Mouse (Mus musculus): ENCODE results near the gene Csgalnact2. TPM values are rescaled to one million over a fixed set of nuclear protein-coding genes. Genes with fewer than 3 reads are reported as not detected.

Gene Csgalnact2
- polyA plus RNA-seq, 1 experiment from 2014 or later, result 10.2 TPM

DNA sequence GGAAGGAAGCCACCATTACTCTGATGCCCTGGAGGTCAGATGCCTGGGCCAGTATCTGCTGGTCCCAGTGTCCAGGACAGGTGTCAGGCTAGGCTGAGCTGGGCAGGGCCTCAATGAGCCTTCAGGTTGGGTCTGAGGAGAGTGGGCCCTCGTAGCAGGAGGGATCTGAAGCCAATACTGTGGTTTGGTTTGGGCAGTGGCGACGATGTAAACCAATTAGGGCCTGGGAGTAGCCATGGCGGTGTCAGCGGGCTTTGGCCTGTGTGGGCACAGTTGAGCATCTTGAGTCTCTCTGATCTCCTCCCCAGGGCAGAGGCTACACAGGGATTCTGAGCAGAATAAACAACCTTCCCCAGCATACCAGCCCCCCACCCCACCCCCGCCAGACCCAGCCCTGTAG lies 55.3 kb downstream of the Csgalnact2 start:
- Histone ChIP-seq H3K4me1 (ENCODE audit: control insufficient read depth, insufficient read depth, low read length) (no peaks in the 10 kb centered on the region), H3K4me3 (ENCODE audit: low read depth, low read length) (no peak overlapping the region), H3K4me2 (no peak overlapping the region), H3K36me3 (ENCODE audit: control insufficient read depth, insufficient read depth, low read length) (no peaks in the 10 kb centered on the region), H3K9ac (ENCODE audit: low read depth, low read length) (no peak overlapping the region), H3K27ac (ENCODE audit: low read depth, low read length) (no peak overlapping the region), H3K27me3 (ENCODE audit: control insufficient read depth, insufficient read depth, low read length) (no peaks in the 10 kb centered on the region; the same call in none of the 2 replicates), H3K9me3 (replicated peaks; ENCODE audit: control insufficient read depth, low read length) (no peaks in the 10 kb centered on the region)
- WGBS (ENCODE audit: insufficient replicate concordance), result 70% methylated on average over 6 of the region's 6 CpGs
- no peak for ATAC-seq (replicated peaks; ENCODE audit: insufficient number of reproducible peaks, low FRiP score, low TSS enrichment)

DNA sequence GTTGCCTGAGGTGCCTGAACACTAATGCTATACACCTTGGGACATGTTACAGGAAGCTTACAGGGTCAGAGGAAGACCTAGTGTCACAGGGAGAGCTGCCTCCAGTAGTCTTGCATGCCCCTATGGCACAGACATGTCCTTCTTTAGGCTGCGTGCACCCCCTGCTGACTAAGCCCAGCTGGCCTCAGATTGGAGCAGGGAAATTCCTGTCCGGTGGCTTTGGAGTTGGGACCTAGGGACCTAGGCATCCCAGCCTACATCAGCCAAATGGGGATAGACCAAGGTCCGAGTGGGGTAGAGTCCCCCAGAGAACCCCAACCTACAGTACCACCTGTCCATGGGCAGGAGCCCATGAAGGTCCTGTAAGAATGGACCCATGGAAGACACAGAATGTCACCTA lies 56.6 kb downstream of the Csgalnact2 start:
- 70% methylated on average over 3 of the region's 3 CpGs for WGBS (ENCODE audit: insufficient replicate concordance)

DNA sequence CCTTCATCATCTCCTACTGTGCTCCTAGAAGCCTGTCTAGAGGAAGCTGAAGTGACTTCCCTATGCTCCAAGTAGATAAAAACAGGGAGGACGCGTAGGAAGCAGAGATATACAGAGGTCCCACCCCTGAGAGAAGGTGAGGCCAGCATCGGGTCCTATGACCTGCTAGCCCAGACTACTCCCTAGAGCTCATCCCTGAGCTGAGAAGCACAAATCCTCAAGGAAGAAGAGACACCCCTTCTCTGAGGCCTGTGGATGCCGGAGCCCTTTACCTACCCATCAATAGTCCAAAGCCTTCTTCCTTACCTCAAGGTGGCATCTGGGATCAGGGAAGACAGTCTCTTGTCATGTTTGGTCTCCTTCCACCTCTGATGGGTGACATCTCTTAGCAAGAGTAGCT lies 58.2 kb downstream of the Csgalnact2 start:
- Histone ChIP-seq H3K9me3 (replicated peaks; ENCODE audit: control insufficient read depth, low read length) (no peaks in the 10 kb centered on the region), H3K27ac (ENCODE audit: low read depth, low read length) (no peak overlapping the region), H3K4me3 (ENCODE audit: low read depth, low read length) (no peak overlapping the region), H3K4me1 (ENCODE audit: control insufficient read depth, insufficient read depth, low read length) (0 out of 2 replicates have a peak, but pooled peaks cover 2% of the 10 kb centered on the region), H3K36me3 (ENCODE audit: control insufficient read depth, insufficient read depth, low read length) (no peaks in the 10 kb centered on the region), H3K9ac (ENCODE audit: low read depth, low read length) (no peak overlapping the region), H3K27me3 (ENCODE audit: control insufficient read depth, insufficient read depth, low read length) (no peaks in the 10 kb centered on the region; the same call in none of the 2 replicates), H3K4me2 (no peak overlapping the region)
- ATAC-seq (replicated peaks; ENCODE audit: insufficient number of reproducible peaks, low FRiP score, low TSS enrichment), result no peak
- 69% methylated on average over 4 of the region's 4 CpGs for WGBS (ENCODE audit: insufficient replicate concordance)

More for the DNA sequence above, 56.6 kb downstream of the Csgalnact2 start:
- no peak overlapping the region for H3K4me2 ChIP-seq
- H3K4me3 ChIP-seq (ENCODE audit: low read depth, low read length), result no peak overlapping the region
- ATAC-seq (replicated peaks; ENCODE audit: insufficient number of reproducible peaks, low FRiP score, low TSS enrichment), result no peak
- H3K27ac ChIP-seq (ENCODE audit: low read depth, low read length), result no peak overlapping the region
- no peaks in the 10 kb centered on the region for H3K9me3 ChIP-seq (replicated peaks; ENCODE audit: control insufficient read depth, low read length)
- no peaks in the 10 kb centered on the region for H3K36me3 ChIP-seq (ENCODE audit: control insufficient read depth, insufficient read depth, low read length)
- H3K4me1 ChIP-seq (ENCODE audit: control insufficient read depth, insufficient read depth, low read length), result no peaks in the 10 kb centered on the region
- no peaks in the 10 kb centered on the region; the same call in none of the 2 replicates for H3K27me3 ChIP-seq (ENCODE audit: control insufficient read depth, insufficient read depth, low read length)
- H3K9ac ChIP-seq (ENCODE audit: low read depth, low read length), result no peak overlapping the region

DNA sequence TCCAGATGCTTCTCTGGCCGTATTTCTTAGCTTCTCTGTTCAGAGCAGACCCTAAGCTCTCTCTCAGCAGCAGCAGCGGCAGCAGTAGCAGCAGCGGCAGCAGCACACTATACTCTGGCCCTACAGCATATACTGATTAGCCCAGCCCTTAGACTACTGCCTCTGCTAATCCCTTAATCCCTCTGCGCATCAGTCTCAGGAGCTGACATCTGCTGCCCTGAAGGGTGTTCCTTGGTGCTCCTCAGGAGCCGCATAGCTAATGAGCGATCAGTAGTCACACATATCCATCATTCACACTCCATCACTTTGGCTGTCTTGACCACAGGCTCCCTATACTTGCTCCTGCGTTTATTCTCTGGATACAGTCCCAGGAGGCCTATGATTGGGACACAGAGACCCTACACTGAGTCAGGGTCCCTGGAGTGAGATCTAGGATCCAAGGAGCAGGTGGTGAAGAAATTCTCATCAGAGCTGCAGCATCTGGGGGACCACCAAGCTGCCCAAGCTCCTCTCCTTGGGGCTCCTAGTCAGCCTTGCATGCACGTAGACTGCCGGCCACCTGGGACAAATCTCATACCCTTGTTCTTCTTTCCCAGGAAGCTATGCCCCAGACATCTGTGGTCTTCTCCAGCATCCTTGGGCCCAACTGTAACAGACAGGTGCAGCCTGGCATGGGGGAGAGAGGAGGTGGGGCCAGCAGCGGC lies 59.0 kb downstream of the Csgalnact2 start:
- ATAC-seq (replicated peaks; ENCODE audit: insufficient number of reproducible peaks, low FRiP score, low TSS enrichment), result no peak
- H3K4me1 ChIP-seq (ENCODE audit: control insufficient read depth, insufficient read depth, low read length), result peaks cover 2% of the 10 kb centered on the region; the same call in 1 of the 2 replicates
- no peak overlapping the region for H3K4me2 ChIP-seq
- H3K27me3 ChIP-seq (ENCODE audit: control insufficient read depth, insufficient read depth, low read length), result no peaks in the 10 kb centered on the region; the same call in none of the 2 replicates
- H3K9me3 ChIP-seq (replicated peaks; ENCODE audit: control insufficient read depth, low read length), result no peaks in the 10 kb centered on the region
- WGBS (ENCODE audit: insufficient replicate concordance), result 52% methylated on average over 10 of the region's 10 CpGs
- H3K9ac ChIP-seq (ENCODE audit: low read depth, low read length), result no peak overlapping the region
- no peak overlapping the region for H3K27ac ChIP-seq (ENCODE audit: low read depth, low read length)
- H3K36me3 ChIP-seq (ENCODE audit: control insufficient read depth, insufficient read depth, low read length), result no peaks in the 10 kb centered on the region
- no peak overlapping the region for H3K4me3 ChIP-seq (ENCODE audit: low read depth, low read length)

DNA sequence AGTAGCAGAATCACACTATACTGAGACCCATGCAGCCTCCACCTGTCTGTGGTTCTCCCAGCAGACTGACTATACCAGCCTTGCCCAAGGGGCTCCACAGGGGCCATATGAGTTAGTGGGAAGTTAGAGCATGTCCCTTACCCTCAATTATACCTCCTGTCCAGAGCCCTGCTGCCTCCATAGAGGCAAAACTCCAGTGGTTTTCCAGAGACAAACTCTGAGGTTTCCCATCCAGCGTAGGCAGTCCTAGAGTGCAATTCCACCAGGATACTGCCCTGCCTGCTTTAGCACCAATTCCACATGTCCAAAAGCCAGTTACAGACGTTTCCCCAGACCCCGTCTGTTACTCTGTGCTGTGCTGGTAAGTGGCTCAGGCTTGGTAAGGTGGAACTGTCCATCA lies 59.6 kb downstream of the Csgalnact2 start:
- Histone ChIP-seq H3K9ac (ENCODE audit: low read depth, low read length) (no peak overlapping the region), H3K4me2 (no peak overlapping the region), H3K4me3 (ENCODE audit: low read depth, low read length) (no peak overlapping the region), H3K27ac (ENCODE audit: low read depth, low read length) (no peak overlapping the region), H3K27me3 (ENCODE audit: control insufficient read depth, insufficient read depth, low read length) (no peaks in the 10 kb centered on the region; the same call in none of the 2 replicates), H3K36me3 (ENCODE audit: control insufficient read depth, insufficient read depth, low read length) (no peaks in the 10 kb centered on the region), H3K4me1 (ENCODE audit: control insufficient read depth, insufficient read depth, low read length) (peaks cover 6% of the 10 kb centered on the region; the same call in 1 of the 2 replicates), H3K9me3 (replicated peaks; ENCODE audit: control insufficient read depth, low read length) (no peaks in the 10 kb centered on the region)
- no peak for ATAC-seq (replicated peaks; ENCODE audit: insufficient number of reproducible peaks, low FRiP score, low TSS enrichment)
- 61% methylated on average over 3 of the region's 3 CpGs for WGBS (ENCODE audit: insufficient replicate concordance)

DNA sequence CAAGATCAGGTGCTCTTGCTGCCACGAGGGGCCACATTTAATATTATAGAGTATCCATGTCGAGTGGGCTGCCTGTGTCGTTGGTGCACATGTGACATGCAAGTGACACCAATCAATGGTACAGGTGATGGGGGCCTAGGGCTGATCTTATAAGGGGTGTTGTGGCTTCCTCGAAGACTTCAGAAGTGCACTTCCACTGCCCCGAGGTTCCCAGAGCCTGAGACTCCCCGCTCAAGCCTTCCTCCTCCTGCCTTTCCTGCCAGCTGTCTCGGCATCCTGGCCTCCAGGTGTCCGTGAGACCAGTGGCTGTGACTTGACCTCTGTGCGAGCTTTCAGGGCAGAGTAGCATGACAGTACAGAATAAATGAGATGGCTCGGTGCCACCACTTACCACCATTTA lies 60.2 kb downstream of the Csgalnact2 start:
- Histone ChIP-seq H3K27me3 (ENCODE audit: control insufficient read depth, insufficient read depth, low read length) (no peaks in the 10 kb centered on the region; the same call in none of the 2 replicates), H3K4me3 (ENCODE audit: low read depth, low read length) (no peak overlapping the region), H3K9me3 (replicated peaks; ENCODE audit: control insufficient read depth, low read length) (no peaks in the 10 kb centered on the region), H3K36me3 (ENCODE audit: control insufficient read depth, insufficient read depth, low read length) (no peaks in the 10 kb centered on the region), H3K4me1 (ENCODE audit: control insufficient read depth, insufficient read depth, low read length) (peaks cover 12% of the 10 kb centered on the region), H3K9ac (ENCODE audit: low read depth, low read length) (no peak overlapping the region), H3K27ac (ENCODE audit: low read depth, low read length) (no peak overlapping the region), H3K4me2 (no peak overlapping the region)
- WGBS (ENCODE audit: insufficient replicate concordance), result 71% methylated on average over 10 of the region's 10 CpGs
- no peak for ATAC-seq (replicated peaks; ENCODE audit: insufficient number of reproducible peaks, low FRiP score, low TSS enrichment)

DNA sequence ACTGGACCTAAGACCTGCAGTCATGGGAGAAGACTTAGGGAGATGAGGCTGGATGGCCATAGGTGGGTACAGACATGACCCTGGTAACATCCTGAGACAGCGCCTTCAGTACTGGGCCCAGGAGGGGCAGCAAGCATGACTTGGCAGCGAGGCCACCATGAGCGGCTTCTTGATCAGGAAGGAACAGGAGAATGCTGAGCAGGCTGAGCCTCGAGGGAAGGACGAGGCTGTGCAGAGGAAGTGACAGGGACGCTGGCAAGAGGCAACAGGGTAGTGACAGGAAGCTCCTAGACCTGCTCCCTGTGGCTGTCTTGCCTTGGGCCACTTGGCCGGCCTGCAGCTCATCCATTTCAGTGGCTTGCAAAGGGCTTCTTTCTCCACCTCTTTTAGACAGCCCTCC lies 61.5 kb downstream of the Csgalnact2 start:
- no peak overlapping the region for H3K27ac ChIP-seq (ENCODE audit: low read depth, low read length)
- no peaks in the 10 kb centered on the region for H3K36me3 ChIP-seq (ENCODE audit: control insufficient read depth, insufficient read depth, low read length)
- peaks cover 12% of the 10 kb centered on the region for H3K4me1 ChIP-seq (ENCODE audit: control insufficient read depth, insufficient read depth, low read length)
- no peak overlapping the region for H3K4me3 ChIP-seq (ENCODE audit: low read depth, low read length)
- H3K9ac ChIP-seq (ENCODE audit: low read depth, low read length), result no peak overlapping the region
- H3K9me3 ChIP-seq (replicated peaks; ENCODE audit: control insufficient read depth, low read length), result no peaks in the 10 kb centered on the region
- WGBS (ENCODE audit: insufficient replicate concordance), result 66% methylated on average over 7 of the region's 7 CpGs
- H3K4me2 ChIP-seq, result no peak overlapping the region
- no peak for ATAC-seq (replicated peaks; ENCODE audit: insufficient number of reproducible peaks, low FRiP score, low TSS enrichment)
- H3K27me3 ChIP-seq (ENCODE audit: control insufficient read depth, insufficient read depth, low read length), result no peaks in the 10 kb centered on the region; the same call in 1 of the 2 replicates

DNA sequence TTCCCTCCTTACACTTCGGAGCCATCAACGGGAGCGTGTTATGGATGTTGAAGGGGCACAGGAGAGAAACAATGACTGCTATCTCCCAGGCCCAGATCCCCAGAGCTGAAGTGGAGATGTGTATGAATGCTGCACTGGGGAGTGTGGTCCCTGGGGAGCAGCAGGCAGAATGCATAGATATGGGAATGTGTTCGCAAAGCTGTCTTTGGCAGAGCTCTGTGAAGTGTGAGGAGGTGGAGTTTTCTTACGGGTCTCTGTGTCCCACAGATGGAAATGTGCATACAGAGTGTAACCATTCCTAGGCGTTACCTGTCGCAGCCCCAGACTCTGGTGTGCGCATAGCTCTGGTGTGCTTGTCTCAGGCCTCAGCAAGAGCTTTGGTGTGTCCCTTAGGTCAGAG lies 62.2 kb downstream of the Csgalnact2 start:
- H3K27ac ChIP-seq (ENCODE audit: low read depth, low read length), result no peak overlapping the region
- H3K9me3 ChIP-seq (replicated peaks; ENCODE audit: control insufficient read depth, low read length), result no peaks in the 10 kb centered on the region
- H3K4me1 ChIP-seq (ENCODE audit: control insufficient read depth, insufficient read depth, low read length), result peaks cover 12% of the 10 kb centered on the region
- no peak overlapping the region for H3K9ac ChIP-seq (ENCODE audit: low read depth, low read length)
- no peaks in the 10 kb centered on the region; the same call in 1 of the 2 replicates for H3K27me3 ChIP-seq (ENCODE audit: control insufficient read depth, insufficient read depth, low read length)
- H3K4me3 ChIP-seq (ENCODE audit: low read depth, low read length), result no peak overlapping the region
- WGBS (ENCODE audit: insufficient replicate concordance), result 78% methylated on average over 8 of the region's 8 CpGs
- no peaks in the 10 kb centered on the region for H3K36me3 ChIP-seq (ENCODE audit: control insufficient read depth, insufficient read depth, low read length)
- ATAC-seq (replicated peaks; ENCODE audit: insufficient number of reproducible peaks, low FRiP score, low TSS enrichment), result no peak
- no peak overlapping the region for H3K4me2 ChIP-seq

DNA sequence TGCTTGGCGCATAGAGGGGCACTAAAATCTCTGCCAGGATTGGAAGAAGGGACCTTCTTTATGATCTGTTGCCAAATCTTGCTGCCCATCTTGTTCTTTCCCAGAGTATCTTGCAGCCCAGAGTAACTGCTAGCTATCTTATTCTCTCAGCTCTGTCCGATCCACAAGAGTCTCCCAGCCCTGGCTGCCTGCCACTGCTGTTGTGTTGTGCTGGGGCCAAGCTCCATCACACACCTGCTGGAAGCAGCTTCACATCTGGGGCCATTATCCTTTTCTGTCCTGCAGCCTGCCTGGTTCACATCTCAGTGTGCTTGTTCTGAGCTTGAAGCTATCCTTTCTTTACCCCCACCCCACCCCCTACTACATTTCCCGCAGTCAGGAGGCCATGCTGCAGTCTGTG lies 62.7 kb downstream of the Csgalnact2 start:
- Histone ChIP-seq H3K4me3 (ENCODE audit: low read depth, low read length) (no peak overlapping the region), H3K27ac (ENCODE audit: low read depth, low read length) (no peak overlapping the region), H3K36me3 (ENCODE audit: control insufficient read depth, insufficient read depth, low read length) (no peaks in the 10 kb centered on the region), H3K4me1 (ENCODE audit: control insufficient read depth, insufficient read depth, low read length) (peaks cover 12% of the 10 kb centered on the region), H3K9ac (ENCODE audit: low read depth, low read length) (no peak overlapping the region), H3K9me3 (replicated peaks; ENCODE audit: control insufficient read depth, low read length) (no peaks in the 10 kb centered on the region), H3K4me2 (no peak overlapping the region), H3K27me3 (ENCODE audit: control insufficient read depth, insufficient read depth, low read length) (no peaks in the 10 kb centered on the region; the same call in 1 of the 2 replicates)
- ATAC-seq (replicated peaks; ENCODE audit: insufficient number of reproducible peaks, low FRiP score, low TSS enrichment), result no peak
- 67% methylated on average over 3 of the region's 3 CpGs for WGBS (ENCODE audit: insufficient replicate concordance)

Data from heart, embryonic 11.5 days (tissue).